Mouse (Mus musculus): ENCODE measurements around the gene Rmi1. TPM values are rescaled to one million over a fixed set of nuclear protein-coding genes. Genes with fewer than 3 reads are reported as not detected.
"Not testable (repeated sequence)": the region's sequence is repeated elsewhere in the genome, so short reads cannot be mapped to it uniquely, and the experiment has no call there.

Rmi1 gene
- polyA plus RNA-seq, 1 experiment from 2014 or later = 14.0 TPM

GRCm38 (mm10) chr13:58439716-58440115 lies 37.7 kb downstream of the Rmi1 start:
- no peak overlapping the region for H3K9ac ChIP-seq
- H3K36me3 ChIP-seq (replicated peaks) = no peaks in the 10 kb centered on the region
- peaks cover 19% of the 10 kb centered on the region for H3K27me3 ChIP-seq
- H3K4me3 ChIP-seq (replicated peaks) = no peak overlapping the region
- no peak overlapping the region for H3K27ac ChIP-seq (replicated peaks)
- WGBS (ENCODE audit: insufficient replicate concordance) = 50% methylated on average over 2 of the region's 2 CpGs
- peaks cover 5% of the 10 kb centered on the region; the same call in 1 of the 2 replicates for H3K4me1 ChIP-seq (replicated peaks)
- no peak overlapping the region for H3K4me2 ChIP-seq
- no peak for ATAC-seq (ENCODE audit: insufficient read depth)
- H3K9me3 ChIP-seq (replicated peaks) = no peaks in the 10 kb centered on the region

GRCm38 (mm10) chr13:58443326-58443725 lies 41.3 kb downstream of the Rmi1 start:
- H3K4me3 ChIP-seq (replicated peaks) = no peak overlapping the region
- WGBS (ENCODE audit: insufficient replicate concordance) = 41% methylated on average over 4 of the region's 4 CpGs
- H3K9me3 ChIP-seq (replicated peaks) = no peaks in the 10 kb centered on the region
- H3K4me2 ChIP-seq = no peak overlapping the region
- no peak overlapping the region for H3K9ac ChIP-seq
- no peaks in the 10 kb centered on the region for H3K36me3 ChIP-seq (replicated peaks)
- peaks cover 16% of the 10 kb centered on the region for H3K27me3 ChIP-seq
- no peak overlapping the region for H3K27ac ChIP-seq (replicated peaks)
- H3K4me1 ChIP-seq (replicated peaks) = peaks cover 5% of the 10 kb centered on the region; the same call in 1 of the 2 replicates
- ATAC-seq (ENCODE audit: insufficient read depth) = no peak

- no peak overlapping the region for H3K4me3 ChIP-seq (replicated peaks)
- 19% methylated on average over 7 of the region's 7 CpGs for WGBS (ENCODE audit: insufficient replicate concordance)
- ATAC-seq (ENCODE audit: insufficient read depth) = no peak
- H3K9me3 ChIP-seq (replicated peaks) = no peaks in the 10 kb centered on the region
- H3K4me1 ChIP-seq (replicated peaks) = peaks cover 5% of the 10 kb centered on the region; the same call in 1 of the 2 replicates
- H3K27ac ChIP-seq (replicated peaks) = no peak overlapping the region
- H3K9ac ChIP-seq = no peak overlapping the region
- peaks cover 18% of the 10 kb centered on the region for H3K27me3 ChIP-seq
- H3K4me2 ChIP-seq = no peak overlapping the region
- H3K36me3 ChIP-seq (replicated peaks) = no peaks in the 10 kb centered on the region
These were observed 41.7 kb downstream of the Rmi1 start for GRCm38 (mm10) chr13:58443787-58444186.

GRCm38 (mm10) chr13:58446541-58446940 lies 44.5 kb downstream of the Rmi1 start:
- Histone ChIP-seq H3K27ac (replicated peaks) (no peak overlapping the region), H3K4me2 (no peak overlapping the region), H3K4me3 (replicated peaks) (no peak overlapping the region), H3K36me3 (replicated peaks) (no peaks in the 10 kb centered on the region), H3K9ac (no peak overlapping the region), H3K4me1 (replicated peaks) (peaks cover 5% of the 10 kb centered on the region; the same call in 1 of the 2 replicates), H3K9me3 (replicated peaks) (no peaks in the 10 kb centered on the region), H3K27me3 (peaks cover 39% of the 10 kb centered on the region)
- no peak for ATAC-seq (ENCODE audit: insufficient read depth)
- 39% methylated on average over 2 of the region's 2 CpGs for WGBS (ENCODE audit: insufficient replicate concordance)

- H3K9ac ChIP-seq = no peak overlapping the region
- no peak overlapping the region for H3K4me3 ChIP-seq (replicated peaks)
- no peak overlapping the region for H3K27ac ChIP-seq (replicated peaks)
- no peaks in the 10 kb centered on the region for H3K4me1 ChIP-seq (replicated peaks)
- 74% methylated on average over 22 of the region's 22 CpGs for WGBS (ENCODE audit: insufficient replicate concordance)
- peaks cover 66% of the 10 kb centered on the region for H3K27me3 ChIP-seq
- ATAC-seq (ENCODE audit: insufficient read depth) = no peak
- no peak overlapping the region for H3K4me2 ChIP-seq
- no peaks in the 10 kb centered on the region for H3K9me3 ChIP-seq (replicated peaks)
- H3K36me3 ChIP-seq (replicated peaks) = no peaks in the 10 kb centered on the region
These were observed 48.6 kb downstream of the Rmi1 start for GRCm38 (mm10) chr13:58450459-58451182.

GRCm38 (mm10) chr13:58452246-58452645 lies 50.2 kb downstream of the Rmi1 start:
- no peak overlapping the region for H3K9ac ChIP-seq

GRCm38 (mm10) chr13:58452651-58453413 lies 50.8 kb downstream of the Rmi1 start:
- H3K36me3 ChIP-seq (replicated peaks) = no peaks in the 10 kb centered on the region
- peak overlapping the region; percentile 63 for H3K4me2 ChIP-seq
- no peak overlapping the region for H3K27ac ChIP-seq (replicated peaks)
- peak overlapping the region; percentile 39 for H3K4me3 ChIP-seq (replicated peaks)
- peaks cover 79% of the 10 kb centered on the region for H3K27me3 ChIP-seq
- no peaks in the 10 kb centered on the region for H3K4me1 ChIP-seq (replicated peaks)
- WGBS (ENCODE audit: insufficient replicate concordance) = 10% methylated on average over 32 of the region's 32 CpGs
- no peaks in the 10 kb centered on the region for H3K9me3 ChIP-seq (replicated peaks)
- no peak overlapping the region for H3K9ac ChIP-seq
- ATAC-seq (ENCODE audit: insufficient read depth) = peak; percentile 25; the same call in 1 of the 2 replicates

More at GRCm38 (mm10) chr13:58452246-58452645, 50.2 kb downstream of the Rmi1 start:
- H3K27me3 ChIP-seq = peaks cover 77% of the 10 kb centered on the region
- no peak overlapping the region for H3K27ac ChIP-seq (replicated peaks)
- H3K36me3 ChIP-seq (replicated peaks) = no peaks in the 10 kb centered on the region
- no peak for ATAC-seq (ENCODE audit: insufficient read depth)
- no peaks in the 10 kb centered on the region for H3K4me1 ChIP-seq (replicated peaks)
- no peak overlapping the region for H3K4me3 ChIP-seq (replicated peaks)
- 40% methylated on average over 4 of the region's 4 CpGs for WGBS (ENCODE audit: insufficient replicate concordance)
- H3K4me2 ChIP-seq = no peak overlapping the region
- no peaks in the 10 kb centered on the region for H3K9me3 ChIP-seq (replicated peaks)

GRCm38 (mm10) chr13:58453541-58453940 lies 51.5 kb downstream of the Rmi1 start:
- no peak overlapping the region for H3K27ac ChIP-seq (replicated peaks)
- no peak overlapping the region for H3K4me3 ChIP-seq (replicated peaks)
- no peaks in the 10 kb centered on the region for H3K36me3 ChIP-seq (replicated peaks)
- no peaks in the 10 kb centered on the region for H3K4me1 ChIP-seq (replicated peaks)
- peak overlapping the region; percentile 63 for H3K4me2 ChIP-seq
- WGBS (ENCODE audit: insufficient replicate concordance) = 16% methylated on average over 10 of the region's 10 CpGs
- no peak for ATAC-seq (ENCODE audit: insufficient read depth)
- H3K9me3 ChIP-seq (replicated peaks) = no peaks in the 10 kb centered on the region
- H3K27me3 ChIP-seq = peaks cover 81% of the 10 kb centered on the region
- H3K9ac ChIP-seq = no peak overlapping the region

- Histone ChIP-seq H3K27ac (replicated peaks) (no peak overlapping the region), H3K27me3 (peaks cover 70% of the 10 kb centered on the region), H3K4me3 (replicated peaks) (no peak overlapping the region), H3K36me3 (replicated peaks) (no peaks in the 10 kb centered on the region), H3K9ac (no peak overlapping the region), H3K4me1 (replicated peaks) (no peaks in the 10 kb centered on the region), H3K9me3 (replicated peaks) (no peaks in the 10 kb centered on the region), H3K4me2 (no peak overlapping the region)
- WGBS (ENCODE audit: insufficient replicate concordance) = 52% methylated on average over 10 of the region's 10 CpGs
- ATAC-seq (ENCODE audit: insufficient read depth) = no peak
These were observed 54.5 kb downstream of the Rmi1 start for GRCm38 (mm10) chr13:58456547-58456946.

- WGBS (ENCODE audit: insufficient replicate concordance) = 52% methylated on average over 6 of the region's 6 CpGs
- not testable (repeated sequence) for H3K4me3 ChIP-seq (replicated peaks); ATAC-seq (ENCODE audit: insufficient read depth); H3K27ac ChIP-seq (replicated peaks); H3K9ac ChIP-seq; H3K9me3 ChIP-seq (replicated peaks); H3K36me3 ChIP-seq (replicated peaks); H3K4me2 ChIP-seq; H3K4me1 ChIP-seq (replicated peaks)
- H3K27me3 ChIP-seq = peaks cover 69% of the 10 kb centered on the region
These were observed 56.8 kb downstream of the Rmi1 start for GRCm38 (mm10) chr13:58458811-58459210.

All from liver, embryonic 15.5 days (tissue).